ENCODE assay signal across 19 mouse cellular contexts in the genomic region with DNA sequence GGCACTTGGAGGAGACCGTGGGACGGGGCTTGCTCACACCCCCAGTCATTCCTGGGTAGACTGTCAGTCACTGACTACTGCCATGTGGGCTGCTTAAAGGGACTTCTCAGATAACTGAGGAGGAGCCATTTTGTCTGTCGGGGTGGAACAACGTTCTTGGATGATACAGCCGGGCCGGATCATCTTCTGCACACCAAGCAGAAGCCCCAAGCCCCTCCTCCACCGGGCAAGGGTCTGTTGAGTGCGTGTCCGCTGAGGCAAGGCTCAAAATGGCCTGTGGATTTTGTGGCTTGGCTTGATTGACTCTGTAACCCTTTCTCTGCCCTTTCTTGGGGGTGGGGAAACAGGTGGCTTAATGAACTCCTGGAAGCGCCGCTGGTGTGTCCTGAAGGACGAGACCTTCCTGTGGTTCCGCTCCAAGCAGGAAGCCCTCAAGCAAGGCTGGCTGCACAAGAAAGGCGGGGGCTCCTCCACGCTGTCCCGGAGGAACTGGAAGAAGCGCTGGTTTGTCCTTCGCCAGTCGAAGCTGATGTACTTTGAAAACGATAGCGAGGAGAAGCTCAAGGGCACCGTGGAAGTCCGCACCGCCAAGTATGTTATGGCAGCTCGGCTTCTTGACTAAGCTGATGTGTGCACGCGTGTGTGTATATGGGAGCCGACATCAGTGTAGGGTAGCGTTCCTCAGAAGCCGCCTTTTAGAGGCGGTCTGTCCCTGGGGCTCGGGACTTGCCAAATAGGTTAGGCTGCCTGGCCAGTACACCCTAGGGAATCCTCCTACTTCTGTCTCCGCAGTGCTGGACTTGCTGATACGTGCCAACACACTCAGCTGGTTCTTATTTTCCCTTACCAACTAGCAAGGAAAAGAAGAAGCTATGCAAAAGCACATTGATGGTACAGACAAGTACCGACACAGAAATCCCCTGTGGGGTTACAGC. TPM values are rescaled to one million over a fixed set of nuclear protein-coding genes. Genes with fewer than 3 reads are reported as not detected.
A peak's percentile ranks its signal among the peaks of the same experiment; 100 is the strongest.
DNase-seq lines count a peak whose midpoint lies in the region; ATAC-seq and TF ChIP-seq lines count a peak whose summit lies in the region.
"Had no signal": no experiment of that assay in that cellular context is flagged by ENCODE, and none has a peak within 500 bp of the region (broad histone marks: within the 10 kb centered on the region; RNA-seq: fewer than 3 reads in every experiment).

No protein-coding gene starts in this region.

- dilution Hi-C loops in CH12.LX (cut with MboI; ENCODE audit: extremely low pct_ligation_motif_present, extremely low pct_unique_long_range_greater_than_20kb, low sequenced_read_pairs), result no loop called here

- peak; percentile 17; the same call in 1 of the 2 replicates for ATAC-seq in kidney, embryonic 16.5 days (ENCODE audit: low FRiP score, low TSS enrichment)
- ATAC-seq in hindbrain, embryonic 12.5 days (ENCODE audit: low FRiP score), result no peak
- ATAC-seq: liver, embryonic 12.5 days had no signal

- TF ChIP-seq EP300 in CH12.LX (IDR thresholded peaks at IDR 0.05; ENCODE audit: low read length), result no peak

- in situ Hi-C loops in CH12.LX (cut with MboI; ENCODE audit: low pct_ligation_motif_present, low pct_unique_long_range_greater_than_20kb, low sequenced_read_pairs), result no loop called here

- no peak for TF ChIP-seq RAD21 in CH12.LX (IDR thresholded peaks at IDR 0.05; ENCODE audit: low read depth, low read length)

- H3K27ac ChIP-seq in kidney, embryonic 16.5 days (ENCODE audit: low read length), result no peak overlapping the region
- H3K27ac ChIP-seq in CH12.LX (ENCODE audit: insufficient read depth, low read depth), result no peak overlapping the region
- no peak overlapping the region for H3K27ac ChIP-seq in hindbrain, embryonic 12.5 days
- H3K27ac ChIP-seq: forebrain, embryonic 12.5 days; layer of hippocampus, adult 2 months; liver, embryonic 12.5 days; midbrain, embryonic 10.5 days had no signal

- DNase-seq in adrenal gland, adult 2 months, result peak; percentile 23
- no peak for DNase-seq in adrenal gland, postnatal 25 days
- DNase-seq in kidney, adult 8-10 months, result no peak
- DNase-seq in CH12.LX (ENCODE audit: extremely low read depth), result no peak
- peak; percentile 62 for DNase-seq in adrenal gland, postnatal 10 days
- DNase-seq in right cerebral cortex, adult 2 months (ENCODE audit: low spot score in 2 of 2), result no peak
- DNase-seq: cerebellum, adult 9-11 months; kidney, adult 18-20 months; left cerebral cortex, postnatal 4 days; lung, embryonic 14.5 days; lung, postnatal 4 days; right cerebral cortex, postnatal 25 days had no signal

- H3K4me2 ChIP-seq in kidney, embryonic 16.5 days (replicated peaks; ENCODE audit: low read depth, low read length), result no peak overlapping the region
- H3K4me2 ChIP-seq in CH12.LX (ENCODE audit: insufficient read depth, low read depth, poor library complexity, severe bottlenecking), result no peak overlapping the region
- no peak overlapping the region for H3K4me2 ChIP-seq in hindbrain, embryonic 12.5 days (replicated peaks)
- H3K4me2 ChIP-seq: forebrain, embryonic 12.5 days; liver, embryonic 12.5 days; lung, embryonic 14.5 days had no signal

- H3K9me3 ChIP-seq in kidney, embryonic 16.5 days (ENCODE audit: low read length), result no peaks in the 10 kb centered on the region
- H3K9me3 ChIP-seq in CH12.LX (replicated peaks; ENCODE audit: low read length), result no peaks in the 10 kb centered on the region
- no peaks in the 10 kb centered on the region for H3K9me3 ChIP-seq in hindbrain, embryonic 12.5 days (replicated peaks)
- H3K9me3 ChIP-seq: forebrain, embryonic 12.5 days; liver, embryonic 12.5 days; midbrain, embryonic 10.5 days had no signal

- peaks cover 94% of the 10 kb centered on the region for H3K36me3 ChIP-seq in kidney, embryonic 16.5 days (ENCODE audit: insufficient read depth, low read length)
- peaks cover 16 to 96% of the 10 kb centered on the region in 2 experiments for H3K36me3 ChIP-seq in CH12.LX (replicated peaks in 1 of 2; ENCODE audit: control insufficient read depth in 1 of 2, insufficient read depth in 1 of 2, low read length in 1 of 2)
- peaks cover 74% of the 10 kb centered on the region for H3K36me3 ChIP-seq in hindbrain, embryonic 12.5 days

- H3K9ac ChIP-seq in kidney, embryonic 16.5 days (replicated peaks; ENCODE audit: low read length), result no peak overlapping the region
- no peak overlapping the region for H3K9ac ChIP-seq in CH12.LX (ENCODE audit: insufficient read depth, low read depth)
- no peak overlapping the region for H3K9ac ChIP-seq in hindbrain, embryonic 12.5 days
- H3K9ac ChIP-seq: forebrain, embryonic 12.5 days; liver, embryonic 12.5 days; lung, embryonic 14.5 days had no signal

- no peak for TF ChIP-seq CTCF in CH12.LX (conservative IDR thresholded peaks at IDR 0.05 in 1 of 2, IDR thresholded peaks at IDR 0.05 in 1 of 2; ENCODE audit: low read depth in 2 of 2, low read length in 2 of 2)

- H3K4me1 ChIP-seq in kidney, embryonic 16.5 days (ENCODE audit: insufficient read depth, low read length), result peaks cover 25% of the 10 kb centered on the region; the same call in 1 of the 2 replicates
- H3K4me1 ChIP-seq in CH12.LX (ENCODE audit: control insufficient read depth in 1 of 2, insufficient read depth in 2 of 2), result peaks cover 0 to 60% of the 10 kb centered on the region in 2 experiments
- H3K4me1 ChIP-seq in hindbrain, embryonic 12.5 days, result peaks cover 4% of the 10 kb centered on the region; the same call in 1 of the 2 replicates
- H3K4me1 ChIP-seq: forebrain, embryonic 12.5 days; liver, embryonic 12.5 days had no signal

- 70% methylated on average over 35 of the region's 35 CpGs for WGBS in kidney, embryonic 16.5 days
- WGBS in hindbrain, embryonic 12.5 days, result 91% methylated on average over 35 of the region's 35 CpGs

- H3K79me2 ChIP-seq in CH12.LX (replicated peaks; ENCODE audit: control insufficient read depth, extremely low read depth, insufficient read depth, poor library complexity, severe bottlenecking), result no peaks in the 10 kb centered on the region

- H3K4me3 ChIP-seq in kidney, embryonic 16.5 days (ENCODE audit: low read length), result no peak overlapping the region
- no peak overlapping the region for H3K4me3 ChIP-seq in CH12.LX (replicated peaks in 1 of 3; ENCODE audit: low read depth in 2 of 3, low read length in 2 of 3, poor library complexity in 1 of 3)
- no peak overlapping the region for H3K4me3 ChIP-seq in hindbrain, embryonic 12.5 days
- H3K4me3 ChIP-seq: forebrain, embryonic 12.5 days; layer of hippocampus, adult 2 months; liver, embryonic 12.5 days; midbrain, embryonic 10.5 days; myocyte had no signal

- H3K27me3 ChIP-seq in kidney, embryonic 16.5 days (ENCODE audit: insufficient read depth, low read length), result no peaks in the 10 kb centered on the region
- H3K27me3 ChIP-seq in CH12.LX (replicated peaks), result no peaks in the 10 kb centered on the region
- no peaks in the 10 kb centered on the region for H3K27me3 ChIP-seq in hindbrain, embryonic 12.5 days
- H3K27me3 ChIP-seq: forebrain, embryonic 12.5 days; liver, embryonic 12.5 days had no signal

- TF ChIP-seq POLR2A in CH12.LX (IDR thresholded peaks at IDR 0.05; ENCODE audit: low read depth, low read length), result no peak

TF ChIP-seq in CH12.LX, 34 proteins besides CTCF, POLR2A, EP300 and RAD21:
- TF ChIP-seq NELFE (IDR thresholded peaks at IDR 0.05; ENCODE audit: low read depth, low read length) (no peak), USF2 (conservative IDR thresholded peaks at IDR 0.05; ENCODE audit: low read depth, low read length) (no peak), ETS1 (conservative IDR thresholded peaks at IDR 0.05; ENCODE audit: low read depth, low read length) (peak; percentile 19; the same call in 1 of the 2 replicates)

RNA-seq across cellular contexts. Expression of a gene that starts 57.3 kb away (rescaled TPM):
- total RNA-seq in adrenal gland, adult 2 months (2021), result 10 to 100 TPM; 31.1 to 40.7 TPM
- polyA plus RNA-seq in adrenal gland, adult 2 months (2012; rRNA removed), result 8.9 and 16.4 TPM in 2 replicates
- 30.1 and 40.7 TPM in 2 replicates for total RNA-seq in adrenal gland, postnatal 25 days (2021)
- 21.5 and 22.0 TPM in 2 replicates for polyA plus RNA-seq in kidney, embryonic 16.5 days (2015; fragmentation: Nextera tagmentation; extraction: Ambion mirVana)
- total RNA-seq in CH12.LX (2012; rRNA removed) (15.3 and 19.0 TPM in 2 replicates), CH12.LX (2014; rRNA removed) (28.7 and 32.1 TPM in 2 replicates)
- polyA plus RNA-seq in CH12.LX (2012; ENCODE audit: insufficient read length, low read depth), result 17.3 and 17.5 TPM in 2 replicates
- total RNA-seq in adrenal gland, postnatal 10 days (2021), result 10 to 100 TPM; 26.1 to 38.4 TPM
- 4.5 and 4.7 TPM in 2 replicates for polyA plus RNA-seq in hindbrain, embryonic 12.5 days (2016; fragmentation: Nextera tagmentation; extraction: Ambion mirVana)

Comparison
In these comparisons a context has a peak if more than half of its experiments do, and no peak if none do; other contexts are left out.
1. DNase-seq: peak in adrenal gland, adult 2 months (single experiment) and adrenal gland, postnatal 10 days (single experiment); none in adrenal gland, postnatal 25 days (single experiment), kidney, adult 8-10 months (0 of 2), CH12.LX (single experiment) and right cerebral cortex, adult 2 months (0 of 2).